Mouse (Mus musculus) G1E (cell line): ENCODE measurements around the gene Ephb3.

ENCODE experiments used
- CTCF ChIP-seq: IDR thresholded peaks from 2 replicates; pipeline ENCODE4 v1.5.1; 2012; ENCODE audit warnings: low read depth, low read length, inconsistent platforms, mixed read lengths
- GATA1 ChIP-seq: IDR thresholded peaks from 2 replicates; pipeline ENCODE4 v1.6.1; 2012; ENCODE audit warnings: borderline replicate concordance, low read length, inconsistent platforms, mixed read lengths
- GATA2 ChIP-seq: IDR thresholded peaks from 2 replicates; pipeline ENCODE4 v1.6.1; 2012; ENCODE audit warnings: low read depth, low read length, inconsistent platforms, borderline replicate concordance
- POLR2AphosphoS5 ChIP-seq: IDR thresholded peaks from 2 replicates; pipeline ENCODE4 v1.6.1; 2012; ENCODE audit warnings: low read depth, low read length, inconsistent platforms; ENCODE audit not compliant: insufficient replicate concordance
- TAL1 ChIP-seq: conservative IDR thresholded peaks from 2 replicates; pipeline ENCODE4 v1.6.1; 2012; ENCODE audit warnings: low read depth, low read length, inconsistent platforms, mixed read lengths

GRCm38 (mm10) chr16:21213939-21214338 is 9.4 kb downstream of the Ephb3 start:
- no peak for TF ChIP-seq GATA1
- TF ChIP-seq CTCF = no peak
- TF ChIP-seq TAL1 = no peak
- TF ChIP-seq GATA2 = no peak
- no peak for TF ChIP-seq POLR2AphosphoS5
